Mouse (Mus musculus): ENCODE data around the gene Gpi1. TPM values are rescaled to one million over a fixed set of nuclear protein-coding genes. Genes with fewer than 3 reads are reported as not detected.
A peak's percentile ranks its signal among the peaks of the same experiment; 100 is the strongest.
"Not testable (repeated sequence)": the region's sequence is repeated elsewhere in the genome, so short reads cannot be mapped to it uniquely, and the experiment has no call there.

Gene Gpi1
- polyA plus RNA-seq, 1 experiment = 242 TPM

DNA sequence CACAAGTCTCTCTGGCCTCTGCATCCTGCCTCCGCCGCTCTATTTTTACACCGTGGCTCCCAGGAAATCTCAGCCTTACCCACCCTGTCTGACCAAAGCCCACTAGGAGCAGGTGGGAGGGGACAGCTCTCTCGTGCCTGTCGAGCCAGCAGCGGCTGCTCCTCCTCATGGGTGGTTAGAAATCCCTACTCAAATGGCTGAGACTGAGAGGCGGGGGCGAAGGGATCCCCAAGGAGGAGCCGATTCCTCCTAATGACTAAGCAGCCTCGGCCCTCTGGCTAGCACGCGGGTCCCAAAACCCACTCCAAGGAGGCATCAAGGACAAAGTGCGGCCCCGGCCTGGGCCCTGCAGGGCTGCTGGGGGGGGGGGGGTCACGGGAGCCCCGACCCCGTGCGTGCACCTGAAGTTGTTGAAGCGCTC, 435 bp downstream of the Gpi1 start:
- peak; percentile 48 for DNase-seq (ENCODE audit: low spot score)

GRCm38 (mm10) chr7:34229153-34229552, 983 bp downstream of the Gpi1 start:
- DNase-seq (ENCODE audit: low spot score) = no peak

GRCm38 (mm10) chr7:34228641-34229040, 1.5 kb downstream of the Gpi1 start:
- DNase-seq (ENCODE audit: low spot score) = no peak

DNA sequence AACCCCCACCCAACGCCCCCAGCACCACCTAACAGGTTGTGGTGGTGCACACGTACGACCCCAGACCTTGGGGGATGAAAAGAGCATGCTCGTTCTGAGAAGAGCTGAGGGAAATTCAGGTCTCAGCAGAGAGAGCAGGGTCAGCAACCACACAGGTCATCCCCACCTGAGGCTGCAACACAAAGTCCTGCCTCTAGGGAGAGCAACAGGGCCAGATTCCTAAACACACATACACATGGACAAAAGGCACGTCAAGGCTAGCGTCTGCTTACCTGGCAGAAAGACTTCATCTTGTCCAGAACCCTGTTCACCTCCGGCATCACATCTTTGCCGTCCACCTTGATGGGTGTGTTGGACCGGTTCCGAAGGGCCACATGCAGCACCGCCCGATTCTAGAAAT, 3.3 kb downstream of the Gpi1 start:
- DNase-seq (ENCODE audit: low spot score) = no peak

DNA sequence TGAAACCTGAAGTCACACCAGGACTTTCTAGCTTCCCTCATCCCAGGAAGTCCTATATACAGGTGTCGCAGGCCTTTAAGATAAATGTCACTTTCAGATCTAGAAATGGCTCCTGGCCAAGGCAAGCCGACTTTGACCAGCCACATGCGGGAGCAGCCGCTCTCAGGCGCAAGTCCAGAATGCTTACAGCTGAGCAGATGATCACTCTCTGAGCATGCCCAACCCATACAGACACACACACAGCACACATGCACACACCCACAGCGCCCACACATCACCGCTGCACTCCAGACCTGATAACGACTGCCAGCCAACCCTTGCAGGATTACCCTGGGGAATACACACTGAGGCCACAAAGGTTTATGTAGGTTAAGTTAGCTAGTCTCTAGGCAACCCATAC, 4.0 kb downstream of the Gpi1 start:
- DNase-seq (ENCODE audit: low spot score) = no peak

DNA sequence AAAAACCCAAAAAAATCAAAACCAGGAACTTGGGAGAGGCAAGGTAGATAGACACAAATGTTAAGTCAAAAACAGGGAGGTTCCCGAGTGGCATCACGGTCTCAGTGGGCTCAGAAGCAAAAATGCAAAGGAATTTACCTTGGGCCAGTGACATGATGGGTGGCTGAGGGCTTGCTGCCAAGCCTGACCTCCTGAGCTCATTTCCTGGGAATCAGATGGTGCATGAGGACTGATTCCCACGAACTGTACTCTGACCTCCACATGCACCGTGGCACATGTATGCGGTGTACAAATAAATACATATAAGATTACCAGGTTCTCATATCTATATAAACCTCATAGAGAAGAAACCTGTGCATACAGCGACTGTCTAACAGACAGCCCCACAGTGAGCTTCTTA, 5.8 kb downstream of the Gpi1 start:
- DNase-seq (ENCODE audit: low spot score) = no peak

DNA sequence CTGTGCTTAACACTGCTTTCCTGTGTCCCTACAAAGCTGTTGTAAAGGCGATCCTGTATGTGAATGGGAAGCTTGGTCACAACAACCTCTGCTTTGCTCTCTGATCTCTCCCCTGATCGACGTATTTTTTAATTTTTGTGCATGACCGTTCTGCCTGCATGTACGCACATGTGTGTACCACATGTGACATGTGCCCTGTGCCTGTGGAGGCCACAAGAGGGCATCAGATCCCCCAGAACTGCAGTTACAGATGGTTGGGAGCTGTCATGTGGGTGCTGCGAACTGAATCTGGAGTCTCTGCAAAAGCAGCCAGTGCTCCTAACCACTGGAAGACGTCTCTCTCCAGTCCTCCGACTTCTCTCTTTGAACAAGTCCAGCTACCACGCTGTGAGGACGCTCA, 7.8 kb downstream of the Gpi1 start:
- DNase-seq (ENCODE audit: low spot score) = no peak

GRCm38 (mm10) chr7:34221594-34222250, 8.4 kb downstream of the Gpi1 start:
- DNase-seq (ENCODE audit: low spot score) = no peak

GRCm38 (mm10) chr7:34218496-34218895, 11.6 kb downstream of the Gpi1 start:
- no peak for DNase-seq (ENCODE audit: low spot score)

GRCm38 (mm10) chr7:34216474-34216873, 13.7 kb downstream of the Gpi1 start:
- DNase-seq (ENCODE audit: low spot score) = no peak

- DNase-seq (ENCODE audit: low spot score) = no peak
Observed at GRCm38 (mm10) chr7:34215481-34215880, 14.7 kb downstream of the Gpi1 start.

DNA sequence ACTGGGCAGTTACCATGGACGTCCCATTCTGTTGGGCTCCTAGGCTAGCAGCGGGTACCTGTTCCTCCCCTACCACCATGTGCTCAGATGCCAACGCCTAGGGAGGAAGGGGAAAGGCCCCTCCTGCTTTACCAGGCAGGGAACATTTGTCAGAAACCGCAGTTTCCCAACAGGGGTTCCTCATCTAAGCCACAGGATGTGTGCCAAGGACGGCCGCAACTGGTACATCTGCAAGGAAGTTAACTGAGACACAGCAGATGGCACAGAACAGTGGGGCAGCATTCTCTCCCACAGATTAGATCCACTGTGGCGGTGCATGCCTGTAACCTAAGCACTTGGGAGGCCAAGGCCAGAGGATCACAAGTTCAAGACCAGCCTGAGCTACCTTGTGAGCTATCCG, 15.5 kb downstream of the Gpi1 start:
- no peak for DNase-seq (ENCODE audit: low spot score)

- no peak for DNase-seq (ENCODE audit: low spot score)
Observed at GRCm38 (mm10) chr7:34213281-34213680, 16.9 kb downstream of the Gpi1 start.

GRCm38 (mm10) chr7:34208027-34208745, 21.9 kb downstream of the Gpi1 start:
- DNase-seq (ENCODE audit: low spot score) = no peak

GRCm38 (mm10) chr7:34206331-34206730, 23.8 kb downstream of the Gpi1 start:
- no peak for DNase-seq (ENCODE audit: low spot score)

GRCm38 (mm10) chr7:34202147-34202546, 28.0 kb downstream of the Gpi1 start:
- not testable (repeated sequence) for DNase-seq (ENCODE audit: low spot score)

DNA sequence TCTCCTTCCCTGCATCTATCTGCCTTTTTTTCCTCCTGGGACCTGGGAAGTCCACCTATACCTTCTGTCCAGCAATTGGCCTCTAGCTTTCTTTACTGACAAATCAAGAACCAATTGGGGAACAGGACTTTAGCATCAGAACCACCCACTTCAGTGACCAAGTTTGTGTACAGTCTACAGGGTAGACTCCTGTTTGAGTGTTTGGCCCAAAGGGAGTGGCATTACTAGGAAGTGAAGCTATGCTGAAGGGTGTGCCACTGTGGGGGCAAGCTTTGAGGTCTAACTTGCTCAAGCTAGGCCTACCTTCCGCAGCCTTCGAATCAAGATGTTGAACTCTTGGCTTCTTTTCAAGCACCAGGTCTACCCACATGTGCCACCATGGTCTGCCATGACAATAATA, 29.3 kb downstream of the Gpi1 start:
- DNase-seq (ENCODE audit: low spot score) = no peak

DNA sequence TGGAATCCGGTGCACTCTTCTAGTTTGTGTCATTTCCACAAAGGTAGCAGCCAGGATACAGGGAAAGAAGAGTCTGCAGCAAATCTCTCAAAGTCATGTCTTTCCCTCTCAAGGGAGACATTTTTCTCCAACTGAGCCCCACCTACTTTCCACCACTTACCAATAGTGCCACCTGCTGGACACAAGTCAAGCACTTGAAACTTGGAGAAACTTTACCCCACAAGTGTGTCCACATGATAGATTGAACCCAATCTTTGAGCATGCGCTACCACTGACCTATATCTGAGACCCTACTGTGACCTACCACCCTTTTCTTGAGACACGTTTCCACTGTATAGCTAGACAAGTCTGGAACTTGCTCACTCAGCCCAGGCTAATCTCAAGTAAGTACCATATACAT, 31.8 kb downstream of the Gpi1 start:
- DNase-seq (ENCODE audit: low spot score) = no peak

- peak; percentile 89 for DNase-seq (ENCODE audit: low spot score)
Observed at GRCm38 (mm10) chr7:34196132-34197128, 33.7 kb downstream of the Gpi1 start, which contains the start of gene Pdcd2l. TSS of gene Pdcd2l (minus strand) at chr7:34196661.

GRCm38 (mm10) chr7:34195632-34196031, 34.5 kb downstream of the Gpi1 start:
- DNase-seq (ENCODE audit: low spot score) = no peak

DNA sequence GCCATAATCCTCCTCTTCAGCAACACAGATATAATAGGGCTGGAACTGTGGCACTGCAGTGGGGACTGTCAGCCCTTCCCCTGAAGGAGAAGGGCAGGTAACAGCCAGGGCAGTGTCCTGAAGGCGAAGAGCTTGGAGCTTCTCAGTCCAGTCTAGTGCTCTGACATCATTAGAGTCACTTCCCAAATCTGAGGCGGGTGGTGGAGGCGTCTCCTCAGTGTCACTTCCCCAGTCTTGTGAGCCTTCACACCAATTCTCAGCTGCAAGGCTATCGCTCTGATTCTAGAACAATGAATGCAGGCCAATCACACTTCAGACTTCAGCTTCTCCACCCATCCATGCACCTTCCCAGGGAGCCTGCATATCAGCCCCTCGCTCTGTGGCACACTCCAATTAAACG, 37.3 kb downstream of the Gpi1 start:
- no peak for DNase-seq (ENCODE audit: low spot score)

DNA sequence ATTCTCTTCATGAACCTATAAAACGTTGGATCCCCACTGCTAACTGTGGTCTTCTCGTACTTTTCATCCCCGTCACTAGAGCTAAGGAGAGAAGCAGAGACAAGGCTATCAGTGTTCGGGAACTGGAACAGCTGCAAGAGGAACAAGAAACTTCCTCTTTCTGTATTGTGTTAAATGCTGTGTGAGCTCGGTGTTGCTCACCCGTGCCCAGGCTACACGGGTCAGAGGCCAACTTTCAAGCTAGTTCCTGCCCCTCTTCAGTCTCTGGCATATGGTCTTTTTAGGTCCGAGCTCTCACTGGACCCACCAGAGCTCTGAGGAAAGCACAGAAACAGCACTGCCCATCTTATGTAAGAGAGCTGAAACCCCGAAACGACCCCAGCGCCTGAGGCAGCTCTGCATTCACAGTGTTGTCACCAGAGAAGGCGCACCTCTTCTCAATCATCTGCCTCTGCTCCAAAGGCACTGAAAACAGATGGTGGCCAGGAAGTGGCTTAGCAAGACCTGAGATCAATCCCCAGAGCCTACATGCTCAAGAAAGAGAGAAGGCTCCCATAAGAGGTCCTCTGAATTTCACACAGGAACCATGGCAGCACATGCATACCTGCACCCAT, 40.7 kb downstream of the Gpi1 start:
- DNase-seq (ENCODE audit: low spot score) = no peak
